In the genomic region with DNA sequence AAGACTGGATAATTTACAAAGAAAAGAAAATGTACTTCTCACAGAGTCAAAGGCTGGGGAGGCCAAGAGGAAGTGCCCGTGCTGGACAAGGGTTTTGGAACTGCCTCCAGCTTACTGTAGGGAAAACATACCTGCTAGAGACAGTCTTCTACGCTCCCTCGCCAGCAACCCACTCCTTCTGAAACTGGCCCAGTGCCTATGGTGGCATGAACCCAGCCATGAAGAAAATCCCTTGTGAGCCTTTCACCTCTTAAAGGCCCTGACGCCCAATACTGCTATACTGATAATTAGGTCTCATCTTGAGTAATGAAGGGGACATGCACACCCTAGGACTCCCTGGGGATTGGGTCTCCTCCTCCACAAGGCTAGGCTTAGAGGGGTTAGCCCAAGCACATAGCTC, we compare ENCODE assay signal across 12 mouse cellular contexts.
"Had no signal": no experiment of that assay in that cellular context is flagged by ENCODE, and none has a peak within 500 bp of the region (broad histone marks: within the 10 kb centered on the region; RNA-seq: fewer than 3 reads in every experiment).

No protein-coding gene starts in this region.

- DNase-seq: gastrocnemius, adult 2 months; gastrocnemius, postnatal 10 days; gastrocnemius, postnatal 25 days; heart, postnatal 14 days; heart, postnatal 4 days; kidney, adult 18-20 months; kidney, adult 8-10 months; kidney, postnatal 10 days; kidney, postnatal 25 days; kidney, postnatal 4 days; liver; liver, embryonic 13.5 days had no signal
